Comparison of ENCODE assay signal across 11 mouse cellular contexts in genomic region chr3:38299898-38300751, GRCm38 (mm10).
A peak's percentile ranks its signal among the peaks of the same experiment; 100 is the strongest.
DNase-seq lines count a peak whose midpoint lies in the region; ATAC-seq lines count a peak whose summit lies in the region.
"Had no signal": no experiment of that assay in that cellular context is flagged by ENCODE, and none has a peak within 500 bp of the region (broad histone marks: within the 10 kb centered on the region; RNA-seq: fewer than 3 reads in every experiment).

No protein-coding gene starts in this region.

- H3K4me3 ChIP-seq in megakaryocyte, embryonic 14.5 days (replicated peaks): peak overlapping the region; percentile 9
- H3K4me3 ChIP-seq in hindbrain, embryonic 15.5 days: no peak overlapping the region

- H3K27me3 ChIP-seq in megakaryocyte, embryonic 14.5 days (replicated peaks): peaks cover 5% of the 10 kb centered on the region
- no peaks in the 10 kb centered on the region for H3K27me3 ChIP-seq in hindbrain, embryonic 15.5 days
- H3K27me3 ChIP-seq: Patski had no signal

- WGBS in hindbrain, embryonic 15.5 days: 67% methylated on average over 11 of the region's 11 CpGs

- H3K9ac ChIP-seq in hindbrain, embryonic 15.5 days: no peak overlapping the region

- H3K27ac ChIP-seq in hindbrain, embryonic 15.5 days (replicated peaks): peak overlapping the region; percentile 56

- H3K4me2 ChIP-seq in hindbrain, embryonic 15.5 days: no peak overlapping the region

- no peaks in the 10 kb centered on the region for H3K9me3 ChIP-seq in megakaryocyte, embryonic 14.5 days
- no peaks in the 10 kb centered on the region for H3K9me3 ChIP-seq in hindbrain, embryonic 15.5 days

- H3K4me1 ChIP-seq in megakaryocyte, embryonic 14.5 days: peaks cover 17% of the 10 kb centered on the region
- peaks cover 12% of the 10 kb centered on the region for H3K4me1 ChIP-seq in hindbrain, embryonic 15.5 days (replicated peaks)

- H3K36me3 ChIP-seq in megakaryocyte, embryonic 14.5 days (replicated peaks; ENCODE audit: low read length): no peaks in the 10 kb centered on the region
- H3K36me3 ChIP-seq in hindbrain, embryonic 15.5 days: no peaks in the 10 kb centered on the region

- peak; percentile 3 for DNase-seq in cerebellum, adult 11-12 months
- no peak for DNase-seq in cerebellum, adult 18-20 months
- DNase-seq in lung, postnatal 36 days: peak; percentile 60
- no peak for DNase-seq in ovary, postnatal 36 days (ENCODE audit: low spot score)
- no peak for DNase-seq in left cerebral cortex, postnatal 10 days (ENCODE audit: extremely low spot score in 1 of 2, low spot score in 2 of 2)
- DNase-seq: right cerebral cortex, postnatal 25 days had no signal

- intact Hi-C loops in left cerebral cortex, postnatal 10 days (cut with DNase I): no loop called here

- ATAC-seq in megakaryocyte, adult 5-6 weeks (ENCODE audit: poor library complexity, severe bottlenecking): no peak
- peak; percentile 62; the same call in 1 of the 2 replicates for ATAC-seq in hindbrain, embryonic 15.5 days (ENCODE audit: low FRiP score, low read depth)
- ATAC-seq: intestine, postnatal 0 days; Patski had no signal

Comparison
In these comparisons a context has a peak if more than half of its experiments do, and no peak if none do; other contexts are left out.
1. DNase-seq: peak in cerebellum, adult 11-12 months (single experiment) and lung, postnatal 36 days (single experiment); none in cerebellum, adult 18-20 months (0 of 2), ovary, postnatal 36 days (single experiment) and left cerebral cortex, postnatal 10 days (0 of 2).